Mouse (Mus musculus): ENCODE data around the gene Cd163.
"Not testable (repeated sequence)": the region's sequence is repeated elsewhere in the genome, so short reads cannot be mapped to it uniquely, and the experiment has no call there.

Gene Cd163

GRCm38 (mm10) chr6:124304356-124304755 is at the start of gene Cd163:
Cd163 (plus strand) TSS chr6:124304656.
- DNase-seq (ENCODE audit: low spot score in 2 of 2), result no peak

- DNase-seq (ENCODE audit: low spot score in 2 of 2), result no peak
Observed at GRCm38 (mm10) chr6:124255721-124256470, 48.6 kb upstream of the Cd163 start.

DNA sequence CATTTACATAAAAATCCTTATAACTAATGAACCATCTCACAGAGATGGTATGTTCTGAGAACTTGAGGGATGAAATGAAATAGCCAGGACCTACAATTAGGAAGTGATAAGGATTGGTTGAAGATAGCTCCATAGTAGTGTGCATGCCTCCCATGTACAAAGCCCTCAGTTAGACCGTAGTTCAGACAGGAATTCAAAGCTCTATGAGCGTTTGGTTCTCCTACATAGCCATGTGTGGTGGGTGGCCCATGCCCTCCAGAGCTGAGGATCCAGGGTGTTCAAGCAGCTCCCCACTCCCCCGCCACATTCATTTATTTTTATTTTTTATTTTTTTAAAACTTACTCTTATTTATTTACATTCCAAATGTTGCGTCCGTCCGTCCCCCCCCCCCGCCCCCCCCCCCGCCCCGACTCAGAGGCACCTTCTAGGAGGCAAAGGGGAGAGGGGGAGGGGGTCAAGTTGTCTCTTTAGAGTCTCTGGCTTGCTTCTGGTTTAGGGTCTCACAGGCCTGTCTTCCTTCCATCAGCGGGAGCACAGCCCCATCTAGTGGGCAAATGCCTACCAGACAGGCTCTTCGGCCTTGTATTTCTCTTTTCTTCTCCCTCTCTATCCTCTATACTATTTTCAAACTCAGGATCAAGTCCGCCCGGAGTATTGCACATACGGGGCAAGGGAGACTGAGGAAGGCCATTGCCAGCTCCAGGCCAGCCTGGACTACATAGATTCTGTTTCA is 44.1 kb upstream of the Cd163 start:
- peak; percentile 19 to 23 for DNase-seq (ENCODE audit: low spot score in 2 of 2)

GRCm38 (mm10) chr6:124262696-124263095 is 41.8 kb upstream of the Cd163 start:
- DNase-seq (ENCODE audit: low spot score in 2 of 2), result peak; percentile 17 to 41

DNA sequence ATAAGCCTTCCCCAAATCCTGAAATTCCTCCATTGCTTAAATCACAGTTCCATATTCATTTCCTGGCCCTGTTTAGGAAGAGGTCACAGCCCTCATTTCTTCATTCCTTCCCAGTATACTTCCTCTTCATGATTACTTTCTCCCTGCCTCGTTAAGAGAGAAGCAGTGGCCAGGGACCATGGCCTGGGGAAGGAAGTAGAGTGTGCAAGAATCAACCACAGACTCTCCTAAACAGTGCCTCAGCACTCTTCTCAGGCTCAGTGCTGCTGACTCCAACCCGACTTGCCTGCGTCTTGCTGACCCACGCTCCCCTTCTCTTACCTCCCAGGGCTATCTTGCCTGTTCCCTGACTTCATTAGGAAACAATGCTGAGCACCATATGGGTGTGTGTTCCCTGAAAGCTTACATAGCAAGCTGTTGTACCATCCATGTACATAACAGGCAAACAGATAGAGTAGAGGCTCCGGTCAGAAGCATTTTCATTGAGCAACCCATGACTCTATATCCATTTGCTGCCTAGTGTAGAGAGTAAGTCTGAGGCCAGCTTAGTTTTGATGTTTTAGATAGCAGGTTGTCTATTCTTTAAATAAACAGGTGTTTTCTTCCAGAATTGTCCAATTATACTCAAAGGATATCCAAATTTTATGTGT is 31.1 kb upstream of the Cd163 start:
- DNase-seq (ENCODE audit: low spot score in 2 of 2), result no peak

- no peak for DNase-seq (ENCODE audit: low spot score in 2 of 2)
Observed at GRCm38 (mm10) chr6:124277641-124278040, 26.8 kb upstream of the Cd163 start.

- no peak for DNase-seq (ENCODE audit: low spot score in 2 of 2)
Observed at GRCm38 (mm10) chr6:124278291-124278690, 26.2 kb upstream of the Cd163 start.

- no peak for DNase-seq (ENCODE audit: low spot score in 2 of 2)
Observed at GRCm38 (mm10) chr6:124282731-124283130, 21.7 kb upstream of the Cd163 start.

GRCm38 (mm10) chr6:124297378-124297777 is 7.1 kb upstream of the Cd163 start:
- DNase-seq (ENCODE audit: low spot score in 2 of 2), result not testable (repeated sequence)

DNA sequence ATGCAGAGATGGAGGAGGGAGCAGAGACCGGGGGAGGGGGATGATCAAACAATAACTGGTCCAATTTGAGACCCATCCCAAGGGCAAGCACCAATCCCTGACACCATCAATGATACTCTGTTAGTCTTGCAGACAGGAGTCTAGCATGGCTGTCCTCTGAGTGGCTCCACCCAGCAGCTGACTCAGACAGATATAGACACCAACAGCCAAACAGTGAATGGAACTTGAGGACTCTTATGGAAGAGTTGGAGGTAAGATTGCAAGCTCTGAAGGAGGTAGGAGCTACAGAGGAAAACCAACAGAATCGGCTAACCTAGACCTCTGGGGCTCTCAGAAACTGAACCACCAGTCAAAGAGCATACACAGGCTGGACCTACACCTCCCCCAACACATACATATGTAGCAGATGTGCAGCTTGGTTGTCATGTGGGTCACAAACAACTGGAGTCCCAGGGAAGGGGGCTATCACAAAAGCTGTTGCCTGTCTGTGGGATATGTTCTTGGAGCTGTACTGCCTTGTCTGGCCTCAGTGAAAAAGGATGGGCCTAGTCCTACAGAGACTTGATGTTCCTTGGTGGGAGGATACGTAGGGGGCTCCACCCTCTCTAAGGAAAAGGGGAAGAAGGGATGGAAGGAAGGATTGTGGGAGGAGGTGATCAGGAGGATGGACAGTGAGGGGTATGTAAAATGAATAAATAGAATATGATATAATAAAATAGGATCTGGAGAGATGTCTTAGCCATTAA is 2.8 kb upstream of the Cd163 start:
- DNase-seq (ENCODE audit: low spot score in 2 of 2), result no peak

GRCm38 (mm10) chr6:124308935-124309334 is 4.5 kb downstream of the Cd163 start:
- DNase-seq (ENCODE audit: low spot score in 2 of 2), result no peak

GRCm38 (mm10) chr6:124312292-124312691 is 7.8 kb downstream of the Cd163 start:
- DNase-seq (ENCODE audit: low spot score in 2 of 2), result no peak

DNA sequence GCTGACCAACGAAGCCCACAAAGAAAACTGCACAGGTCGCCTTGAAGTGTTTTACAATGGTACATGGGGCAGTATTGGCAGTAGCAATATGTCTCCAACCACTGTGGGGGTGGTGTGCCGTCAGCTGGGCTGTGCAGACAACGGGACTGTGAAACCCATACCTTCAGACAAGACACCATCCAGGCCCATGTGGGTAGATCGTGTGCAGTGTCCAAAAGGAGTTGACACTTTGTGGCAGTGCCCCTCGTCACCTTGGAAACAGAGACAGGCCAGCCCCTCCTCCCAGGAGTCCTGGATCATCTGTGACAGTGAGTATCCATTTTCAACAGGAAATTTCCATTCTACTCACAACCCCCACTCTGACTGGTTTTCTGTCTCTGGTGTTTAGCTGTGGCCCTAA is 15.9 kb downstream of the Cd163 start:
- no peak for DNase-seq (ENCODE audit: low spot score in 2 of 2)

DNA sequence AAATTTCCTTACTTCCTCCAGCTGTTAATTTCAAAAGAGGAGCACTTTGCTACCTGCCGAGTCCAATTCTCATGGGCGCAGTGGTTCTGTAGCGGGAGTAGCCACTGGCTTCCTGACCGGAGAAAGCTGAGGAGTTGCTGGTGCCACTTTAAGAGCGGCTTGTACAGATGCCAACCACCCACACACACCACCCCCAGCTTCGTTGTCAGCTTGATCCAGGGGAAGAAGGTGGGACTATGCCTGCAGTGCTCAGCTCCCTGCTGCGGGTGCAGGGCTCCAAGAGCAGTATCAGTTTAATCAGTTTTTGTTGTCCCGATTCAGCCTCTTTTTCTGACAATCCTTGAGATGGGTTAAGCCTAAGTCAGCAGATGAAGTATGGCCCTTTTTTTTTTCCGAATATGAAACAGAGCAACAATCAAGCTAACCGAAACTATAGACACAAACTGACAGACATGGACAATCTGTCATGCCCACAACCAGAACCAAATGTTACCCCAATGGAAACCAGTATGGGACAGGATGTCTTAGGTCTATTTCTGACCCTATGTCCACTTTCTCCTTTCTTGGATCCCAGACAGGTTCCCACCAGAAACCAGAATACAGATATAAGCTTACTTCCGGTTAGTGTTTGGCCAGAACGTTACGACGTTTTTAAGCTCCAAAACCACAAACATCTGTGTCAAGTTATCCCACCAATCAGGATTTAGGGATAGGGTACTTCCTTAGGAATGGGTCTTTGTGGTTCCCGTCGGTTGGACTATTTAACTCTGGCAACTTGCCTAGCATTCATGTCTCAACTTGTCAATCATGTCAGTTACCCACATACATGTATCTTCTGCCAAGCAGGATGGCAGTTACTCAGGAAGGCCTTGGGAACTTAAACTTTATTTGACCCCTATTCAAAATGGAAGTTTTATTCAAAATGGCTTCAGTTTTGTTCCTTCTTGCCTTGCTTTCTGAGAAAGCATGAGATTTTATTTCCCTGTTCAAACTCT is 17.3 kb downstream of the Cd163 start:
- DNase-seq (ENCODE audit: low spot score in 2 of 2), result no peak

GRCm38 (mm10) chr6:124328394-124328991 is 24.0 kb downstream of the Cd163 start:
- DNase-seq (ENCODE audit: low spot score in 2 of 2), result no peak

DNA sequence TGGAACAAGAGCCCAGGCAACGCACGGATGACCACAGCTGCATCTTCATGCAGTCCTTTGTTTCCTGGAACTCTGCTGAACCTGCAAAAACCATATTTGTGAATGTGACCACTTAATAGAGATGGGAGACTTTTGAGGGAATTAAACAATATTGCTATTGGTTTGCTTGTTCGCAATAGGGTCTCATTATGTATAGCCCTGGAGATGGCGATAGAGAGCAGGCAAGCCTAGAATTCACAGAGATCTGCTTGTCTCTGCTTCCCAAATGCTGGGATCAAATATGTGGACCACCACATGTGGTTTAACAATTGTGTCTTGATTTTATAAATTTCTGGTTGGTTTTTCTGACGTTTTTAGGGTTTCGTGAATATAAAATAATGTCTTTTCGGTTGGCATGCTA is 25.2 kb downstream of the Cd163 start:
- no peak for DNase-seq (ENCODE audit: low spot score in 2 of 2)

DNA sequence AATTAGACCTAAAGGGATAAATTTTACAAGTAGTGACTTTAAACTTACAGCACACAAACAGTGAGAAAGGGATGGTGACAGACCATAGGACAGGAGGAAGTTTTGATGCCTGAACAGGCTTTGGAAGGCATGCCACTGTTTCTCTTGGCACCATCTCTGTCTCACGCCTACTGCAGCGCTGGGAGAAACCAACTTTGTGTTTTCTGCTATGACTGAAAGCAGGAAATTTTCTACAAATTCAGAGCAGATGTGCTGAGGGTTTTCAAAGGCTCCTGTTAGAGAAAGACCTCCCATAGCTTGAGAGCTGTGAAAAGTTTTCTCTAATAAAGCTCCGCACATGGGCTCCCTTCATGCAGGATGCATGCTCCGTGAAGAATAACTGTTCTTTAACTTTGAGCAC is 40.6 kb downstream of the Cd163 start:
- no peak for DNase-seq (ENCODE audit: low spot score in 2 of 2)

- no peak for DNase-seq (ENCODE audit: low spot score in 2 of 2)
Observed at GRCm38 (mm10) chr6:124346613-124347012, 42.2 kb downstream of the Cd163 start.

GRCm38 (mm10) chr6:124353246-124353645 is 48.8 kb downstream of the Cd163 start:
- no peak for DNase-seq (ENCODE audit: low spot score in 2 of 2)

GRCm38 (mm10) chr6:124358953-124359352 is 54.5 kb downstream of the Cd163 start:
- DNase-seq (ENCODE audit: low spot score in 2 of 2), result no peak

Measured in urinary bladder, adult 18-20 months (tissue).